Mouse (Mus musculus) spleen, adult 2 months (tissue): Measurements from ENCODE around the gene Ddx3x.

Experiments
- CTCF ChIP-seq: fragments of 200-500 bp; IDR thresholded peaks from 2 replicates; pipeline ENCODE4 v1.5.1; 2011; ENCODE audit warnings: mild to moderate bottlenecking, inconsistent platforms; ENCODE audit not compliant: insufficient read depth, insufficient read length, insufficient replicate concordance; ENCODE audit errors: extremely low read depth
- POLR2A ChIP-seq: fragments of 200-500 bp; IDR thresholded peaks from 2 replicates; pipeline ENCODE4 v1.6.1; 2011; ENCODE audit warnings: low read depth, low read length, inconsistent platforms

GRCm38 (mm10) chrX:13278996-13279395 lies 1.8 kb upstream of the Ddx3x start:
- TF ChIP-seq CTCF (no peak), POLR2A (no peak)
